Mouse (Mus musculus) ES-E14 (cell line): ENCODE measurements at regions not wholly inside any gene's neighbourhood (a gene's known extent, or its start where the extent isn't known, plus 50 kb on each side); places are given as distances from the start of the nearest gene placed in this dataset.

Source experiments
- CHD2 ChIP-seq: IDR thresholded peaks from 2 replicates; pipeline ENCODE4 v1.6.1; 2014; ENCODE audit warnings: mild to moderate bottlenecking, low read depth, low read length, inconsistent platforms
- HCFC1 ChIP-seq: IDR thresholded peaks from 2 replicates; pipeline ENCODE4 v1.6.1; 2012; ENCODE audit warnings: low read length, inconsistent platforms, borderline replicate concordance; ENCODE audit not compliant: insufficient read depth
- MAFK ChIP-seq: IDR thresholded peaks from 2 replicates; pipeline ENCODE4 v1.6.1; 2014; ENCODE audit warnings: mild to moderate bottlenecking, low read depth, low read length, inconsistent platforms; ENCODE audit not compliant: insufficient read depth
- ZC3H11A ChIP-seq: IDR thresholded peaks from 2 replicates; pipeline ENCODE4 v1.6.1; 2012; ENCODE audit warnings: low read depth, mild to moderate bottlenecking, inconsistent platforms, low read length, borderline replicate concordance
- ZNF384 ChIP-seq: IDR thresholded peaks from 2 replicates; pipeline ENCODE4 v1.6.1; 2012; ENCODE audit warnings: low read depth, low read length, inconsistent platforms

DNA sequence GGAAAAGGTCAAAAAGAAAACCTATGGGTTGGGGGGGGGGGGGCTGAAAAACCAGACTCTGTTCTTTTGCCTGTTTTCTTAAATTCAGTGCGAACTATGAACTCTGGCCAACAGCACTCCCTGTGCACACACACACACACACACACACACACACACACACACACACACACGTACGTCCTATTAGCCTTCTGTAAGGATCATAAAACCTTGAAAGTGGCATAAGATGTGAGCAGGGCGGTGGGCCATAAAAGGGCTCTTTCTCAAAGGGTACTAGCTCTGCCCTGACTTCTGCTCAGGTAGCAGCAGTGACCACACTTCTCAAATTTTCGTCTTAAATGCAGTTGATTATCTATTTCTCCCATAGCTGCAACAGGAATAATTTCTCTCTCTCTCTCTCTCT lies 199.2 kb downstream of the Lrig3 start:
- TF ChIP-seq ZNF384 (no peak), ZC3H11A (no peak), MAFK (no peak), CHD2 (no peak), HCFC1 (no peak)
